Mouse (Mus musculus): Measurements from ENCODE around the gene Cpb2. TPM values are rescaled to one million over a fixed set of nuclear protein-coding genes. Genes with fewer than 3 reads are reported as not detected.
A peak's percentile ranks its signal among the peaks of the same experiment; 100 is the strongest.

The Cpb2 gene
- total and polyA plus RNA-seq, 2 experiments from 2014 or later, result not detected

DNA sequence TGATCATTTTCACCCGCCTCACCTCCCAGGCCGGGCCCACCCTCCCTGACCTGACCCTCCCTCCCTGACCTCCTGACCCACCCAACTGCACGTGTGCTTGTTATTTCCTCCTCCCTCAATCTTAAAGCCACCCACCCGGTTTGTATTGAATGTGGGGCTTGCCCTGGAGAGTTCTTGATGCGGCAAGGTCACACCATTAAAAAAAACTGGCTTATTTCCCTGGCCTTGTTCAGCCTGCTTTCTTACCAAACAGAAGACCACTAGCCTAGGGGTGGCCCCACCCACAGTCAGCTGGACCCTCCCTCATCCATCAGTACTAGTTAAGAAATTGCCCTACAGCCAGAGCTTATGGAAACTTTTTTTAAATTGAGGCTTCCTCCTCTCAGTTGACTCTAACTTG lies 61.7 kb downstream of the Cpb2 start:
- Histone ChIP-seq H3K4me1 (ENCODE audit: insufficient read depth, low read length) (no peaks in the 10 kb centered on the region), H3K9ac (replicated peaks; ENCODE audit: low read length, poor library complexity, severe bottlenecking) (no peak overlapping the region), H3K27ac (ENCODE audit: low read depth, low read length) (no peak overlapping the region), H3K27me3 (ENCODE audit: insufficient read depth, low read length) (no peaks in the 10 kb centered on the region), H3K4me3 (ENCODE audit: low read depth, low read length) (no peak overlapping the region), H3K9me3 (ENCODE audit: low read length) (no peaks in the 10 kb centered on the region), H3K36me3 (ENCODE audit: insufficient read depth, low read length) (no peaks in the 10 kb centered on the region), H3K4me2 (ENCODE audit: low read depth, low read length, poor library complexity, severe bottlenecking) (no peak overlapping the region)
- no peak for ATAC-seq (ENCODE audit: low FRiP score)
- 58% methylated on average over 5 of the region's 5 CpGs for WGBS
- no peak for TF ChIP-seq CTCF (IDR thresholded peaks at IDR 0.05)
- DNase-seq (ENCODE audit: low spot score), result no peak

DNA sequence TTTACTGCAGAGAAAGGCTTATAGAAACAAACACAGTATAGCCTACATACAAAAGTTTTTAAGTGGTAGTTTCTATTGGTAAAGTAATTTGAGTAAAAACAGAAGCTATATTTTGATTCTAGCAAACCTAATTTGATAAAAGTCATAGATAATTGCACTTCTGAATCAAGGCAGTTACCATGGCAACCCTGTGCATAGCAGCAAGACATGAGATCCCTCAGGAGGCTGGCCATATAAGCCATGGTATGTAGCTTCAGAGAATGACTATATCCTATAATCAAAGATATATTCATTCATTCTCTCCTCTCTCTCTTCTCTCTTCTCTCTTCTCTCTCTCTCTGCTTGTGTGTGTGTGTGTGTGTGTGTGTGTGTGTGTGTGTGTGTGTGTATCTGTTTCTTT lies 65.8 kb downstream of the Cpb2 start:
- no peak for TF ChIP-seq CTCF (IDR thresholded peaks at IDR 0.05)
- Histone ChIP-seq H3K9ac (replicated peaks; ENCODE audit: low read length, poor library complexity, severe bottlenecking) (no peak overlapping the region), H3K9me3 (ENCODE audit: low read length) (no peaks in the 10 kb centered on the region), H3K27ac (ENCODE audit: low read depth, low read length) (no peak overlapping the region), H3K27me3 (ENCODE audit: insufficient read depth, low read length) (no peaks in the 10 kb centered on the region), H3K4me1 (ENCODE audit: insufficient read depth, low read length) (no peaks in the 10 kb centered on the region), H3K36me3 (ENCODE audit: insufficient read depth, low read length) (no peaks in the 10 kb centered on the region), H3K4me3 (ENCODE audit: low read depth, low read length) (no peak overlapping the region), H3K4me2 (ENCODE audit: low read depth, low read length, poor library complexity, severe bottlenecking) (no peak overlapping the region)
- DNase-seq (ENCODE audit: low spot score) (peak; percentile 54), ATAC-seq (ENCODE audit: low FRiP score) (no peak)

DNA sequence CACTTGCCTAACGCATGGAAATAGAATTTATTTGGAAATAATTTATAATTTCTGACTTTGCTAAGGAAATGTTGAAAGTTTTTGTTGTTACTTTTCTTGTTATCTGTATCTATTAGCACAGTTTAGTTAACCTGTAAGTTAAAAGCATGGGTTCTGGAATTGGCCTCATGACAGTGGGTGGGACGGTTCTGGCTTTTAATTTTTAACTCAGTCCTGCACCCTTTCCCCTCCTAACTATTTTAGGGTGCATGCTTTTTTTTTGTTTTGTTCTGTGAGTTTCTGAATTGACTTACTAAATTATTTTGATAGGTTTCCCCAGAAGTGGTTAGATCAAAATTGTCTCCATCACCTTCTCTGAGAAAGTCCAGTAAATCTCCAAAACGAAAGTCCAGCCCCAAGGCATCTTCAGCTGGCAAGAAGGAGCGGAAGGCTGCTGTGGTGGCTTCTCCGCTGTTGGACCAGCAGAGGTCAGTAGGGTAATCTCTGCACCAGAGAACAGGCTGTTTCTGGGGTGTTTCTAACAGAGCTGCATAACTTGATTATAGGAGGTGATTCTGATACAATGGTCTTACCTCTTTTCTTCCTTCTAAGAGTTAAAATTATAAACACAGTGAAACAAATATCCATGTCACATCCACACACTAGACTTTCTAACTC lies 67.4 kb downstream of the Cpb2 start:
- H3K4me1 ChIP-seq (ENCODE audit: insufficient read depth, low read length), result no peaks in the 10 kb centered on the region
- H3K9me3 ChIP-seq (ENCODE audit: low read length), result no peaks in the 10 kb centered on the region
- no peaks in the 10 kb centered on the region for H3K27me3 ChIP-seq (ENCODE audit: insufficient read depth, low read length)
- WGBS, result 66% methylated on average over 5 of the region's 5 CpGs
- no peak overlapping the region for H3K4me3 ChIP-seq (ENCODE audit: low read depth, low read length)
- H3K36me3 ChIP-seq (ENCODE audit: insufficient read depth, low read length), result no peaks in the 10 kb centered on the region
- peak; percentile 71 for DNase-seq (ENCODE audit: low spot score)
- TF ChIP-seq CTCF (IDR thresholded peaks at IDR 0.05), result peak; percentile 74
- H3K4me2 ChIP-seq (ENCODE audit: low read depth, low read length, poor library complexity, severe bottlenecking), result no peak overlapping the region
- no peak overlapping the region for H3K27ac ChIP-seq (ENCODE audit: low read depth, low read length)
- no peak overlapping the region for H3K9ac ChIP-seq (replicated peaks; ENCODE audit: low read length, poor library complexity, severe bottlenecking)
- no peak for ATAC-seq (ENCODE audit: low FRiP score)

DNA sequence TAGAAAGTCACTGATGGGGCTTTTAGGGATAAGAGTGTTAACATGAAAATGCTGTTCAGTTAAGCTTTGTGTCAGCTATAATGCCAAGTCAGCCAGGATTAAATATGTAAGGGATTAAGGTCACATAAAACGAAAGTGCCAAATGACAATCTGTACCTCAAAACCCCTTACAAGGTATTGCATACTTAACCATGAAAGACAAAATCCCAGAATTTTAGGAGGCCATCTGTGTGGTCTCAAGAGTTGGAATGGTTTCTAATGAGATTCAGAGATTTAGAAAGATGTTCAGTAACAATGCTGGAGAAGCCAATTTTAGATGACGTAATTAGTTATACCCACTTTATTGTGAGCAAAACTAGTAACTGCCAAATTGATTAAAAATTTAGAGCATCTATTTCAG lies 72.4 kb downstream of the Cpb2 start:
- no peak for DNase-seq (ENCODE audit: low spot score)

DNA sequence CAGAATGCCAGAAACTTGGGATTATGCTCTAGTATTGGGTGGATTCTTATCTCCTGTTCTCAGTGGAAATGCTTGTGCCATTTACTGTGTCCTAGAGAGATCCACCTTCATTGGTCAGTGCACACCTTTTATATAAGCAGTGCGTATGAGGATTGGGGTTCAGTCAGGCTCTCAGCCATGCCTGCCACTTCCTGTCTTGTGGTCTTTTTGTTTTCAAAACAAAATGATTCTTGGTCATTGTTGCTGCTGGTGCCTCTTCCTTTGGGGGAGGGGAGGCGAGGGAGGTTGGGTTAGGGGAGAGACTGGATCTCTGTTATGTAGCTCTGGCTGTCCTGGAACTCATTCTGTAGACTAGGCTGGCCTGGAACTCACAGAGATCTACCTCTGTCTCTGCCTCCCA lies 76.6 kb downstream of the Cpb2 start:
- no peak for TF ChIP-seq CTCF (IDR thresholded peaks at IDR 0.05)
- DNase-seq (ENCODE audit: low spot score) (no peak), ATAC-seq (ENCODE audit: low FRiP score) (no peak)
- Histone ChIP-seq H3K27me3 (ENCODE audit: insufficient read depth, low read length) (no peaks in the 10 kb centered on the region), H3K9ac (replicated peaks; ENCODE audit: low read length, poor library complexity, severe bottlenecking) (no peak overlapping the region), H3K4me1 (ENCODE audit: insufficient read depth, low read length) (no peaks in the 10 kb centered on the region), H3K4me2 (ENCODE audit: low read depth, low read length, poor library complexity, severe bottlenecking) (no peak overlapping the region), H3K27ac (ENCODE audit: low read depth, low read length) (no peak overlapping the region), H3K9me3 (ENCODE audit: low read length) (no peaks in the 10 kb centered on the region), H3K4me3 (ENCODE audit: low read depth, low read length) (no peak overlapping the region), H3K36me3 (ENCODE audit: insufficient read depth, low read length) (peaks cover 17% of the 10 kb centered on the region)
- WGBS, result 94% methylated on average over 2 of the region's 2 CpGs

More for the DNA sequence above, 72.4 kb downstream of the Cpb2 start:
- Histone ChIP-seq H3K9me3 (ENCODE audit: low read length) (no peaks in the 10 kb centered on the region), H3K27ac (ENCODE audit: low read depth, low read length) (no peak overlapping the region), H3K4me1 (ENCODE audit: insufficient read depth, low read length) (no peaks in the 10 kb centered on the region), H3K9ac (replicated peaks; ENCODE audit: low read length, poor library complexity, severe bottlenecking) (no peak overlapping the region), H3K4me3 (ENCODE audit: low read depth, low read length) (no peak overlapping the region), H3K27me3 (ENCODE audit: insufficient read depth, low read length) (no peaks in the 10 kb centered on the region), H3K36me3 (ENCODE audit: insufficient read depth, low read length) (no peaks in the 10 kb centered on the region), H3K4me2 (ENCODE audit: low read depth, low read length, poor library complexity, severe bottlenecking) (no peak overlapping the region)
- ATAC-seq (ENCODE audit: low FRiP score), result no peak
- no peak for TF ChIP-seq CTCF (IDR thresholded peaks at IDR 0.05)
- WGBS, result 51% methylated on average over 2 of the region's 2 CpGs

DNA sequence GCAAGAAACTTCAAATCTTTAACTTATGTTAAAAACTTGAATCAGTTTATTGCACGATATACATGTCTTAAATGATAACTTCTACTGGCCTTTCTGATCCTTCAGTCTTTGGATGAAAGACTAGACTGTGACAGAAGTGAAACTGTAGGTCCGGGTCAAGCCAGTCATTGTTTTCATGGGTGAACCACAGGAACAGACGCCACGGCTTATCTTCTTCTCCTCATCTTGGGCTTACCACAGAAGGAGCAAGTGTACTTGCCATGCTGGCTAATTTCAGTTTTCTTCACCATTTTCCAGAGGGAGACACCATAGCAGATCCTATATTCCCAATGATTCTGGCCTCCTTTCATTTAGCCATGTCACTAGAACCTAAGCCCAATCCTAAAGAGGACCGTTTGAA lies 78.2 kb downstream of the Cpb2 start:
- no peaks in the 10 kb centered on the region for H3K4me1 ChIP-seq (ENCODE audit: insufficient read depth, low read length)
- H3K9me3 ChIP-seq (ENCODE audit: low read length), result no peaks in the 10 kb centered on the region
- no peak overlapping the region for H3K4me2 ChIP-seq (ENCODE audit: low read depth, low read length, poor library complexity, severe bottlenecking)
- ATAC-seq (ENCODE audit: low FRiP score) (no peak), DNase-seq (ENCODE audit: low spot score) (no peak)
- H3K27ac ChIP-seq (ENCODE audit: low read depth, low read length), result no peak overlapping the region
- 96% methylated on average over 5 of the region's 5 CpGs for WGBS
- no peak overlapping the region for H3K4me3 ChIP-seq (ENCODE audit: low read depth, low read length)
- no peak for TF ChIP-seq CTCF (IDR thresholded peaks at IDR 0.05)
- H3K27me3 ChIP-seq (ENCODE audit: insufficient read depth, low read length), result no peaks in the 10 kb centered on the region
- no peak overlapping the region for H3K9ac ChIP-seq (replicated peaks; ENCODE audit: low read length, poor library complexity, severe bottlenecking)
- peaks cover 17% of the 10 kb centered on the region for H3K36me3 ChIP-seq (ENCODE audit: insufficient read depth, low read length)

Measured in midbrain, postnatal 0 days (tissue).